Mouse (Mus musculus) fibroblast of lung, adult 2 months (primary cell): ENCODE measurements around the gene Gpsm1.

ENCODE experiments used
- DNase-seq: peaks from one replicate; pipeline ENCODE4 v3.0.0-alpha.2; 2011; ENCODE audit warnings: low read depth

Gene Gpsm1

GRCm38 (mm10) chr2:26315072-26315924 is at the start of gene Gpsm1:
TSS of gene Gpsm1 (plus strand) at chr2:26315515.
- no peak for DNase-seq

GRCm38 (mm10) chr2:26266066-26266742 is 49.1 kb upstream of the Gpsm1 start:
- DNase-seq, result no peak

- DNase-seq, result no peak
These were observed 47.1 kb upstream of the Gpsm1 start for GRCm38 (mm10) chr2:26268216-26268615.

DNA sequence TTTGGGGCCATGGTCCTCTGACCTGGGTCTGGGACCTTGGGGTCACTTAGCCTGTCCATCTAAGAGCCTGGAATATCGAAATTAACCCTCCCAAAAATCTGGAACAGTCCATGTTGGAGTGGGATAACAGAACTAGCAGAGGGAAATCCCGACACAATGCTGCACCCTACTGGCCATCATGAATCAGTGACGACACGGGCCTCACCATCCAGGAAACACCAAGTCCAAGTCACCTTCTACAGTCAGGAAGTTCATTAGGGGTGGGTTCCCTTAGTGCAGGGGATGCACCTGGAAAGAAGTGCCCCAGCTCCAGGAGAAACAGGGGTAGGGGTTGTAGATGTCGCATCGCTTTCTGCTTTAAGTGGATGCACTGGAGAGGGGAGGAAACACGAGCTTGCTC is 41.7 kb upstream of the Gpsm1 start:
- DNase-seq, result peak; percentile 20

DNA sequence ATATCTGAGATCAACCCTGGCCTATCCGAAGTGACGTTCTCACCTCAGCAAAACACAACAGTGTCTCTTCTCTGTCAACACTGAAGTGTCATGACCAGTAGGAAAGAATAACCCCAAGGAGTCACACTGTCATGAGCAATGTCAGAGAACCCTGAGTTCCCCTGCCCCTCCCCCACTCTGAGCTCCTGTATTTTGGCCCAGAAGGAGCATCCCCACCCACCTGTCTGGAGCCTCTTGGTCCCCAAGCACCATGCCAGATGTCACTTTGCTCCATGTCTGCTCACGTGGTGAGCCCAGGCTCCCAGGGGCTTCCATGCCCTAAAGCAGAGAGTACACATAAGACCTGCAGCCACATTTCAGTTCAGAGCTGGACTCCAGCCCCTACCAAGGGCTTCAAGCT is 35.6 kb upstream of the Gpsm1 start:
- DNase-seq, result no peak

- no peak for DNase-seq
These were observed 34.7 kb upstream of the Gpsm1 start for GRCm38 (mm10) chr2:26280594-26280993.

GRCm38 (mm10) chr2:26285804-26286203 is 29.5 kb upstream of the Gpsm1 start:
- no peak for DNase-seq

DNA sequence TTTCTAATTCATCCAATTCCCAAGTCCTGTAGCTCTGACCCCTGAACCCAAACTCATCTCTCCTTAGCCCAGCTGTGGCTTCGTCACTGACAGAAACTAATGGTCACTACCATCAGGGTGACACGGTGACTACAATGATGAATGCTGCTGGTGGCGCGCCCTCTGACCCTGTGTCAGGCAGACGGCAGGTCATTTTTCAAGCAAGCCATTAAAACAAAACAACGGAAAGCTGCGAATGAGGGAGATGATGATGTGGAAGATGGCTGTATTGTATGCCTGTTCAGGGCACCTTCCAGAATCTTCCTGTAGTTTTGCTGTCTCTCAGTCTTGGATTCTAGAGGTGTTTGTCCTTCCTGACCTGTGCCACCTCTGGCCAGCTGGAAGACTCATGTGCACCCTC is 28.9 kb upstream of the Gpsm1 start:
- DNase-seq, result no peak

DNA sequence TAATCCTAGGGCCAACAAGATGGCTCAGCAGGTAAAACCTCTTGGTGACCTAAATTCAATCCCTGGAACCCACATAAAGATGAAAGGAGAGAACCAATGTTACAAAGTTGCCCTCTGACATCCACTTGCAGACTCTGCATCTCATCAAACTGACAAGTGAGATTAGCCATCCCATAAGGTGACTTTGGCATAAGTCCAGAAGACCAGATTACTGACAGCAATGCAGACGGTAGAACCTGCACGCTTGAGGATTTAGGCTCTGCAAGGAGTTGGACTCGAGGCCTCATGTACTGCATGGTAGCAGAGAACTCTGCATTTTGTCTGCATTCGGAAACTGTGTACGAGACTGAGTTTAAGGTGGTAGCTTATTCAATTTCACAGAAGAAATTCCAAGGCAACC is 25.2 kb upstream of the Gpsm1 start:
- DNase-seq, result no peak

GRCm38 (mm10) chr2:26294457-26294856 is 20.9 kb upstream of the Gpsm1 start, which contains the start of gene Ccdc187:
TSS of gene Ccdc187 (minus strand) at chr2:26294557.
- DNase-seq, result no peak

GRCm38 (mm10) chr2:26296606-26297195 is 18.6 kb upstream of the Gpsm1 start:
- no peak for DNase-seq

DNA sequence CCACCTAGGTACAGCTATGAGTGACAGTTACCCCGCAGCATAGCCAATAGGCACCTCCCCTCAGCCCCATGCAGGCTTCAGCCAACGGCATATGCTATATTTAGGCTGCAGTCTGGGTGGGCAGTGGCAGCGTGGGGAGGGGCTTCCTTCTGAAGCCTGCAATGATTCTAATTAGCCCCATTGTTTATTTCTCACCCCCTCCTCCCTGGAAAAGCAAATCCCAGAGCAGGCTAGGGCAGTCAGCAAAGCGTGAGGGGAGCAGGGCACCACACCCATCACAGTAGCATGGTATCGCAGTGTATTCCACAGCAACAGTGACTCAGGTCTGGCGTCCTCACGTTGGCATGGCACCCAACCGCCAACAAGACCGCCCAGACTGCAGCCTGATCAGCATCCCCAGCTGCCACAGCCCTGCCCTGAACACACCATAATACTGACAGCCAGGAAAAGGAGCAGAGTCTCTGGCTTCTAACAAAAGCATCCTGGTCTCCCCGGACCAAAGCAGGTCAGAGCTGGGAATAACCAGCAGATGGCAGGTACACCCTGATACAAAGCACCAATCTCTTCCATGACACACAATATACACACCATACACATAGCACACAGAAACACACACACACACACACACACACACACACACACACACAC is 17.0 kb upstream of the Gpsm1 start:
- peak; percentile 83 for DNase-seq

- no peak for DNase-seq
These were observed 16.5 kb upstream of the Gpsm1 start for GRCm38 (mm10) chr2:26298856-26299230.

DNA sequence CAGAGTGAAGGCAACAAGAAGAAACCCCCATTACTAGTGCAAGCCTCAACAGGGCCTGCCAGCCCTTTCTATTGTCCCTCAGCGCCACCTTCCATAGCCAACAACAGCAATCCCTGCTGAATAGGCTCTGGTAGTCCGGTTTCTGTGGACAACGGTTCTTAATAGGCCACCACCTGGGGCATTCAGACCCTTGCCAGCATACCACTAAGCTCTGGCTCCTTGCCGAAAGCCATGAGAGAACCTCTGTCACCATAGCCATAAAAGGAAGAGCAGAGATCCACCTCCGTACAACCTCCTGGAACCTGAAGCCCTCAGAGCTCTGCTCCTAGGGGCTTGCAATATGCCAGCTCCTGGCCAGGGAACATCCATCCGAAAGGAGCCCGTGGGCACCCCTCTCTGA is 16.0 kb upstream of the Gpsm1 start:
- DNase-seq, result no peak

- DNase-seq, result no peak
These were observed 15.0 kb upstream of the Gpsm1 start for GRCm38 (mm10) chr2:26300161-26300807.

- DNase-seq, result no peak
These were observed 14.5 kb upstream of the Gpsm1 start for GRCm38 (mm10) chr2:26300808-26301174.

- DNase-seq, result no peak
These were observed 13.3 kb upstream of the Gpsm1 start for GRCm38 (mm10) chr2:26302005-26302503.

DNA sequence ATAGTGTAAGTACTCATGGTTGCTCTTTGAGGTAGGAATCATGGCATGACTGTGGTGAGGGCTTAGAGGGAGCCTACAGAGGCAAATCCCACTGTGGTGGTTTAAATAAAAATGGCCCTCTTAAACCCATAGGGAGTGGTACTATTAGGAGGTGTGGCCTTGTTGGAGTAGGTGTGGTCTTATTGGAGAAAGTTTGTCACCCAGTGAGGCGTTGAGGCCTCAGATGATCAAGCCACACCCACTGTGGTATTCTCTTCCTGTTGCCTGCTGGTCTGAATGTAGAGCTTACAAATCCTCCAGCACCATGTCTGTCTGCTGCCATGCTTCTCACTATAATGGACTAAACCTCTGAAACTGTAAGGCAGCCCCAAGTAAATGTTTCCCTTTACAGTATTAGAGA is 10.6 kb upstream of the Gpsm1 start:
- no peak for DNase-seq

- no peak for DNase-seq
These were observed 9.8 kb upstream of the Gpsm1 start for GRCm38 (mm10) chr2:26305555-26305954.

DNA sequence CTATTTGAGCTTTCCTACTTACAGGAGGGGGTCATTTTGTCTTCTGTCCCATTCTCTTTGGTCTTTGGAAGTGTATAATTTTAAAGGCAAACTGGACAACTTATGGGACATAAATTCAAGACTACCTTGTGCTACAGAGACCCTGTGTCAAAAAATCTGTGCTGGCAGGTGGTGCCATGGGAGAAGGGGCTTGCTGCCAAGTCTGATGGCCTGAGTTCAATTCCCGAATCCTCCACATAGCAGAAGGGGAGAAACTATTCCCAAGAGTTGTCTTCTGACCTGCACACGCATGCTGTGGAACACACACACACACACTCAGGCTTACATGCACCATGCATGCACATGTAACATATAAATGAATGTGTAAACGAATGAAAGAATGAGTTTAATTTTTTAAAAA is 8.6 kb upstream of the Gpsm1 start:
- DNase-seq, result no peak

GRCm38 (mm10) chr2:26309739-26310138 is 5.6 kb upstream of the Gpsm1 start:
- peak; percentile 89 for DNase-seq

DNA sequence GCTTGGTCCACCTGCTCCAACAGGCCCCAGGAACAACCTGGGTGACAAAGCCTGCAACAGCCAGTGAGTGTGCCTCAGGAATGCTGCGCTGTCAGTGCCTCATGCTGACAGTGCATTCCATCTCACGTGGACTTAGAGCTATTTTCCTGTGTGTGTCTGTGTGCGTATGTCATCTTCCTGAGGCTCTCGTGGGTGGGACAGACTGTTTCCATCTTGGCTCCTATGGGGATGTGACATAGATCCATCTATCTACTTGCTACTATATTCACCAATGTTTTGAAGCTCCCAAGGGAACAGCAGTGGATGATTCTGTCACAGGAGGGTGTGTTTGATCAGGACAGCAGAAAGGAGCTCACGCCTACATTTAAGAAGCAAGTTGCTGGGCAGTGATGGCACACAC is 3.4 kb upstream of the Gpsm1 start:
- DNase-seq, result no peak
